Mouse (Mus musculus) ES-E14 (cell line): Measurements from ENCODE around the gene Cep85l.

Experiments
- HCFC1 ChIP-seq: IDR thresholded peaks from 2 replicates; pipeline ENCODE4 v1.6.1; 2012; ENCODE audit warnings: low read length, inconsistent platforms, borderline replicate concordance; ENCODE audit not compliant: insufficient read depth
- ZNF384 ChIP-seq: IDR thresholded peaks from 2 replicates; pipeline ENCODE4 v1.6.1; 2012; ENCODE audit warnings: low read depth, low read length, inconsistent platforms

DNA sequence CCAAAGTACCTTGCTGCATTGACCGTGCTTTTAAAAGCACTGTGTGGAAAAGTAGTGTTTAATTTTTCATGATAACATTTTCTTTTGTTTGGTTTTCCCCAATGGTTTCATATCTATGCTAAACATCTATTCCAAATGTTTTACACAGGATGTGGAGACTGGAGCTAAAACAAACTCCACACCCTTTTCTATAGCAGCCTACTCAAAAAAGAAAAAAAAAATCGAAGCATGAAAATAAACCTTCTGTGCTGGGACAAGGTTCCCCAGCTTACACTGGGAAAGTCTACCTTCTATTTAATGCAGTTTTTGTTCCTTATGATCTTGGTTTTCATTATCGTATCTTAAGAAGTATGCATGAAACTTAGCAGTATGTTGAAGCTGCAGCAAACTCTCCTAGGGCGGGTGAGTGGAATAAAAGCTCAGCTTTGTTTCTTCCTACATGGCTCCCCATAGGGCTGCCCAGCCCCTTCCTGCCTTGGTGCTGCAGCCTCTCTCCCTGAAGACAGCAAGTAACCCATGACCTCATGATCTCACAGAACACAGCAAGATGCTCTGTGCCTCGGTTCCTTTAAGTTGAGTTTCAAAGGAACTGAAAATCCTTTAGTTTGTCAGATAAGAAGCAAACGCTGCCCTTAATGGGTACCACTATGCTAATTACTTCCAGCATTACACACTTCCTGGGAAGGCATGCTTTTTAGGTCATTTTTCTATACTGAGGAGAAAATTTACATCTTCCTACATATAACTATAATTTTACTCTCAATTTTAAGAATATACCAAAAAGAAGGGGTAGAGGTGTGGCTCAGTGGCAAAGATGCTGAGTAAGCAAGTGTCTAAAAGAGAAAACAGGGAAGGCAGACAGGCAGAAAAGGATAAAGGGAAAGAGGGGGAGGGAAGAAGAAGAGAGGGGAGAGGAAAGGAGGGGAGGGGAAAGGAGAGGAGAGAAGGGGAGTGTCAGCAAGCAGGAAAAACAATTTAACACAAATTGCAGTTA is 34.6 kb upstream of the Cep85l start:
- TF ChIP-seq HCFC1 (no peak), ZNF384 (no peak)
